Mouse (Mus musculus) mature B cell (primary cell): ENCODE results near the gene Vps45.

Source experiments
- in situ Hi-C: fragments of 300-500 bp; cut with MboI; formaldehyde crosslinking; loops from 2 replicates; pipeline ENCODE4 v1.14.3; 2019

Vps45 gene

GRCm38 (mm10) chr3:96058231-96058896, at the start of gene Vps45:
Gene Vps45, minus strand, starts transcription at chr3:96058466.
- in situ Hi-C loops: loop anchor here (5.0 kb wide), 1 partner anchor 91 kb away; no protein-coding TSS in a partner anchor

GRCm38 (mm10) chr3:96106151-96106550, 47.9 kb upstream of the Vps45 start:
- in situ Hi-C loops: no loop called here

- in situ Hi-C loops: no loop called here
Observed at GRCm38 (mm10) chr3:96105232-96105747, 47.0 kb upstream of the Vps45 start.

GRCm38 (mm10) chr3:96104261-96105065, 46.2 kb upstream of the Vps45 start, which contains the start of gene Otud7b:
Gene Otud7b, plus strand, starts transcription at chr3:96104527.
- in situ Hi-C loops: no loop called here

GRCm38 (mm10) chr3:96103901-96104260, 45.6 kb upstream of the Vps45 start:
- in situ Hi-C loops: no loop called here

- in situ Hi-C loops: no loop called here
Observed at GRCm38 (mm10) chr3:96102100-96102872, 44.0 kb upstream of the Vps45 start.

- in situ Hi-C loops: no loop called here
Observed at GRCm38 (mm10) chr3:96098616-96099267, 40.5 kb upstream of the Vps45 start.

- in situ Hi-C loops: no loop called here
Observed at GRCm38 (mm10) chr3:96098168-96098567, 39.9 kb upstream of the Vps45 start.

- in situ Hi-C loops: no loop called here
Observed at GRCm38 (mm10) chr3:96094203-96094602, 35.9 kb upstream of the Vps45 start.

- in situ Hi-C loops: no loop called here
Observed at GRCm38 (mm10) chr3:96093509-96093908, 35.2 kb upstream of the Vps45 start.

- in situ Hi-C loops: no loop called here
Observed at GRCm38 (mm10) chr3:96091966-96092365, 33.7 kb upstream of the Vps45 start.

GRCm38 (mm10) chr3:96091146-96091545, 32.9 kb upstream of the Vps45 start:
- in situ Hi-C loops: no loop called here

- in situ Hi-C loops: no loop called here
Observed at GRCm38 (mm10) chr3:96089882-96090489, 31.7 kb upstream of the Vps45 start.

GRCm38 (mm10) chr3:96087801-96088200, 29.5 kb upstream of the Vps45 start:
- in situ Hi-C loops: no loop called here

GRCm38 (mm10) chr3:96087219-96087618, 29.0 kb upstream of the Vps45 start:
- in situ Hi-C loops: no loop called here

- in situ Hi-C loops: loop anchor here (5.0 kb wide), 1 partner anchor 63 kb away; no protein-coding TSS in a partner anchor
Observed at GRCm38 (mm10) chr3:96084146-96084755, 26.0 kb upstream of the Vps45 start.

- in situ Hi-C loops: loop anchor here (5.0 kb wide), 1 partner anchor 64 kb away; no protein-coding TSS in a partner anchor
Observed at GRCm38 (mm10) chr3:96082714-96083508, 24.6 kb upstream of the Vps45 start.

GRCm38 (mm10) chr3:96082100-96082499, 23.8 kb upstream of the Vps45 start:
- in situ Hi-C loops: loop anchor here (5.0 kb wide), 1 partner anchor 65 kb away; no protein-coding TSS in a partner anchor

- in situ Hi-C loops: loop anchor here (5.0 kb wide), 1 partner anchor 66 kb away; no protein-coding TSS in a partner anchor
Observed at GRCm38 (mm10) chr3:96081650-96082049, 23.4 kb upstream of the Vps45 start.
